Mouse (Mus musculus): ENCODE data around the gene Mpzl3. TPM values are rescaled to one million over a fixed set of nuclear protein-coding genes. Genes with fewer than 3 reads are reported as not detected.
"Not testable (repeated sequence)": the region's sequence is repeated elsewhere in the genome, so short reads cannot be mapped to it uniquely, and the experiment has no call there.

Mpzl3 gene
- polyA plus RNA-seq, 1 experiment, result 0.47 TPM

- Histone ChIP-seq H3ac (ENCODE audit: control insufficient read depth, insufficient read length) (no peak overlapping the region), H3K79me2 (ENCODE audit: control insufficient read depth, insufficient read depth) (no peaks in the 10 kb centered on the region), H3K36me3 (ENCODE audit: control insufficient read depth, insufficient read depth) (no peaks in the 10 kb centered on the region), H3K27me3 (ENCODE audit: control insufficient read depth, insufficient read depth, insufficient read length) (peaks cover 65% of the 10 kb centered on the region), H3K4me2 (ENCODE audit: low read depth) (no peak overlapping the region), H3K4me3 (no peak overlapping the region)
- TF ChIP-seq MYOD1 (IDR thresholded peaks at IDR 0.05; ENCODE audit: control insufficient read depth in 1 of 3, insufficient read length in 2 of 3, low read depth in 2 of 3) (no peak), REST (IDR thresholded peaks at IDR 0.05; ENCODE audit: insufficient read depth, insufficient read length) (no peak), TCF3 (IDR thresholded peaks at IDR 0.05; ENCODE audit: insufficient read length, low read depth) (no peak), POLR2A (IDR thresholded peaks at IDR 0.05; ENCODE audit: insufficient read length, low read depth) (no peak), MAX (IDR thresholded peaks at IDR 0.05; ENCODE audit: low read depth) (no peak)
Observed at GRCm38 (mm10) chr9:45032261-45032660, 22.7 kb upstream of the Mpzl3 start.

DNA sequence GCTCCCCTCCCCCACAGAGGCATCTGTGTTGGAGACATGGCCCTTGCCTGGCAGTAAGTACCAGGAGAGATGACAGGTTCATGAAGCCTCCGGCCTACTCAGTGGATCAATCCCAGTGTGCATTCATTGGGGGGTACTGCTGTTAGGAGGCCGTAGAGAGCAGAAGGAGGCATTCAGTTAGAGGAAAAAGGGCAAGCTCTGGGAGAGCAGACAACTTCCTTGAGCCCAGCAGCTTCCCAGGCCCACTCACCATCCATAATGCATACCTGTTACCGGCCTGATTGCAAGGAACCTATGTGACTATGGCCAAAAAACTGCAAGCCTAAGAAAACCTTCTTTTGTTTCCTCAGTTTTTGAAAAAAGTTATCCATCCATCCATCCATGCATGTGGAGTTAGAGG lies 20.5 kb upstream of the Mpzl3 start:
- Histone ChIP-seq H3K27me3 (ENCODE audit: control insufficient read depth, insufficient read depth, insufficient read length) (peaks cover 62% of the 10 kb centered on the region), H3K79me2 (ENCODE audit: control insufficient read depth, insufficient read depth) (no peaks in the 10 kb centered on the region), H3ac (ENCODE audit: control insufficient read depth, insufficient read length) (no peak overlapping the region), H3K4me2 (ENCODE audit: low read depth) (no peak overlapping the region), H3K4me3 (no peak overlapping the region), H3K36me3 (ENCODE audit: control insufficient read depth, insufficient read depth) (no peaks in the 10 kb centered on the region)
- TF ChIP-seq MYOD1 (IDR thresholded peaks at IDR 0.05; ENCODE audit: control insufficient read depth in 1 of 3, insufficient read length in 2 of 3, low read depth in 2 of 3) (no peak), POLR2AphosphoS2 (IDR thresholded peaks at IDR 0.05; ENCODE audit: insufficient read length, low read depth) (no peak), MAX (IDR thresholded peaks at IDR 0.05; ENCODE audit: low read depth) (no peak), E2F4 (IDR thresholded peaks at IDR 0.05; ENCODE audit: insufficient read depth) (no peak), TCF12 (IDR thresholded peaks at IDR 0.05; ENCODE audit: insufficient read depth, poor library complexity, severe bottlenecking) (no peak), TCF3 (IDR thresholded peaks at IDR 0.05; ENCODE audit: insufficient read length, low read depth) (no peak), POLR2A (IDR thresholded peaks at IDR 0.05; ENCODE audit: insufficient read length, low read depth) (no peak)

- H3K4me2 ChIP-seq (ENCODE audit: low read depth); H3ac ChIP-seq (ENCODE audit: control insufficient read depth, insufficient read length); H3K79me2 ChIP-seq (ENCODE audit: control insufficient read depth, insufficient read depth); H3K36me3 ChIP-seq (ENCODE audit: control insufficient read depth, insufficient read depth); H3K4me3 ChIP-seq: not testable (repeated sequence)
- peaks cover 60% of the 10 kb centered on the region for H3K27me3 ChIP-seq (ENCODE audit: control insufficient read depth, insufficient read depth, insufficient read length)
Observed at GRCm38 (mm10) chr9:45037803-45038202, 17.2 kb upstream of the Mpzl3 start.

DNA sequence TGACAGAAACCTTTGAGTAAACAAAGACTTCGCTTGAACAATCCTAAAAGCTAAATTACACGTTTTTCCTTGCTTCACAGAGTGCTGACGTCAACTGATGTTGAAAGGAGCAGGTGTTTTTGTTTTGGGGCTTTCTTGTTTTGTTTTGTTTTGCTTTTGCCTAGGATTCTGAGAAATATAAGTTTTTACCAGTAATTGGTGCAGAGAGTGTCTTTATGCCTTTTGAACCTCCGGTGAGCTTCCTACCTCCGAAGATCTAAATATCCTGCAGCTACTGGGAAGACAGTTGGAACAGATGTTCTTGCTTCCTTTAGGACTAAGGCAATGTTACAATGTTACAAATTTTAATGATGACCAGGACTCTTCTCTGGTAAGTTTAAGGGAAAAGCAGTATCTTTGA lies 15.5 kb upstream of the Mpzl3 start, which contains the start of gene Mpzl2:
Gene Mpzl2 (plus strand): TSS at position 301 of the 400 bp plus-strand sequence.
- no peak within 1 kb of the TSS for H3K4me2 ChIP-seq (ENCODE audit: low read depth)
- H3ac ChIP-seq (ENCODE audit: control insufficient read depth, insufficient read length), result no peak within 1 kb of the TSS
- H3K4me3 ChIP-seq, result no peak within 1 kb of the TSS
- H3K27me3 ChIP-seq (ENCODE audit: control insufficient read depth, insufficient read depth, insufficient read length), result peaks cover 65% of the 10 kb centered on the region
- TF ChIP-seq TCF12 (IDR thresholded peaks at IDR 0.05; ENCODE audit: insufficient read depth, poor library complexity, severe bottlenecking), result no peak
- TF ChIP-seq SRF (IDR thresholded peaks at IDR 0.05; ENCODE audit: control insufficient read depth, insufficient read length, low read depth), result no peak
- no peak for TF ChIP-seq TCF3 (IDR thresholded peaks at IDR 0.05; ENCODE audit: insufficient read length, low read depth)
- TF ChIP-seq POLR2AphosphoS2 (IDR thresholded peaks at IDR 0.05; ENCODE audit: insufficient read length, low read depth), result no peak
- TF ChIP-seq REST (IDR thresholded peaks at IDR 0.05; ENCODE audit: insufficient read depth, insufficient read length), result no peak
- no peak for TF ChIP-seq USF1 (IDR thresholded peaks at IDR 0.05; ENCODE audit: low read depth)
- no peak for TF ChIP-seq MAX (IDR thresholded peaks at IDR 0.05; ENCODE audit: low read depth)
- TF ChIP-seq E2F4 (IDR thresholded peaks at IDR 0.05; ENCODE audit: insufficient read depth), result no peak
- TF ChIP-seq MYOG (IDR thresholded peaks at IDR 0.05; ENCODE audit: control insufficient read depth in 1 of 3, insufficient read depth in 1 of 3, insufficient read length in 2 of 3, low read depth in 2 of 3), result no peak
- TF ChIP-seq POLR2A (IDR thresholded peaks at IDR 0.05; ENCODE audit: insufficient read length, low read depth), result no peak
- TF ChIP-seq MYOD1 (IDR thresholded peaks at IDR 0.05; ENCODE audit: control insufficient read depth in 1 of 3, insufficient read length in 2 of 3, low read depth in 2 of 3), result no peak
- TF ChIP-seq CEBPB (IDR thresholded peaks at IDR 0.05; ENCODE audit: insufficient read depth, poor library complexity, severe bottlenecking), result no peak
- no peaks in the 10 kb centered on the region for H3K79me2 ChIP-seq (ENCODE audit: control insufficient read depth, insufficient read depth)
- no peaks in the 10 kb centered on the region for H3K36me3 ChIP-seq (ENCODE audit: control insufficient read depth, insufficient read depth)

DNA sequence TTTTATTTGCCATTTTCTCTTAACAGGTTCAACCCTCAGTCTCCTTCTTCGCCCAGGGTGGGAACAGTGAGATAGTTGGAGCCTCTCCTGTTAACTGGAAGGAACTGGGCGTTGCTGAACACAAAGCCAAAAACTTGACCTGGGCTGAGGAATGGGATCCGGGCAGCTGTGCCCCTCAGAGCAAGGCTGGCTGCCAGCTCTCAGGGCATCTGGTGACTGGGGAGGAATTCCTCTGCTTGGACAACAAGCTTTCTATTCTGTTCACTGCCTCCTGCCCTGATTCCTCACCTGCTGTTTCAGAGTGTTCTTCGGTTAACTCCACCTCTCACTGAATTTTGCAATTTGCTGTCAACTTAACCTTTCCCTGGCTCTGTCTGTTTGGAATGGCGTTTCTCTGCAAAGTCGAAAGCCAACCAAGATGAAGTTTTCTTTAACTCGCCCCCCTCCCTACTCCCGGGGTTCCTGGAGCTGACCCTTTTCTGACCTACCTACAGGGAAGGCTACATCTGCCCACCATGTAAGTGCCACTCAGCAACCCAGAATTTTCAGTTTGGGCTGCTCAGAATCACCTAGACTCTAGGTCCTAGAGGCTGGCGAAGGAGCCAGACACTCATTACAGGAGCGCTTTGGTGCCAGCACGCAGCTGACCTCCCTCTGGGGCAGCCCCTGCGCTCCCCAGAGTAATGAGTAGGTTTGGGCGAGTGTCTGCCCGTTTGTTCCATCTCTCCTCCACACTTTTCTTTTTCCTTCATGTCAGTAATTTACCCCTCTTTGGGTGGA lies 14.7 kb upstream of the Mpzl3 start:
- H3K27me3 ChIP-seq (ENCODE audit: control insufficient read depth, insufficient read depth, insufficient read length), result peaks cover 60% of the 10 kb centered on the region
- H3K4me2 ChIP-seq (ENCODE audit: low read depth), result no peak overlapping the region
- TF ChIP-seq SRF (IDR thresholded peaks at IDR 0.05; ENCODE audit: control insufficient read depth, insufficient read length, low read depth), result no peak
- peak in 1 of 3 experiments; percentile 30 for TF ChIP-seq MYOG (IDR thresholded peaks at IDR 0.05; ENCODE audit: control insufficient read depth in 1 of 3, insufficient read depth in 1 of 3, insufficient read length in 2 of 3, low read depth in 2 of 3)
- no peak for TF ChIP-seq TCF3 (IDR thresholded peaks at IDR 0.05; ENCODE audit: insufficient read length, low read depth)
- no peak for TF ChIP-seq POLR2A (IDR thresholded peaks at IDR 0.05; ENCODE audit: insufficient read length, low read depth)
- TF ChIP-seq REST (IDR thresholded peaks at IDR 0.05; ENCODE audit: insufficient read depth, insufficient read length), result no peak
- no peak overlapping the region for H3ac ChIP-seq (ENCODE audit: control insufficient read depth, insufficient read length)
- H3K36me3 ChIP-seq (ENCODE audit: control insufficient read depth, insufficient read depth), result no peaks in the 10 kb centered on the region
- H3K4me3 ChIP-seq, result no peak overlapping the region
- H3K79me2 ChIP-seq (ENCODE audit: control insufficient read depth, insufficient read depth), result no peaks in the 10 kb centered on the region

All from myocyte (in vitro differentiated cells).